Mouse (Mus musculus): ENCODE results near the gene Ch25h. TPM values are rescaled to one million over a fixed set of nuclear protein-coding genes. Genes with fewer than 3 reads are reported as not detected.

The Ch25h gene
- polyA plus RNA-seq, 1 experiment from 2014 or later: 3.0 TPM

- Histone ChIP-seq H3K9me3 (replicated peaks) (no peaks in the 10 kb centered on the region), H3K4me2 (no peak overlapping the region), H3K4me3 (no peak overlapping the region), H3K9ac (no peak overlapping the region), H3K27ac (no peak overlapping the region), H3K4me1 (replicated peaks) (no peaks in the 10 kb centered on the region; the same call in 1 of the 2 replicates), H3K27me3 (no peaks in the 10 kb centered on the region), H3K36me3 (0 out of 2 replicates have a peak, but pooled peaks cover 4% of the 10 kb centered on the region)
- 73% methylated on average over 2 of the region's 2 CpGs for WGBS
- ATAC-seq (replicated peaks; ENCODE audit: insufficient number of reproducible peaks, insufficient read depth, low FRiP score, low read depth): no peak
Observed at GRCm38 (mm10) chr19:34516346-34516745, 41.4 kb upstream of the Ch25h start.

- no peak for ATAC-seq (replicated peaks; ENCODE audit: insufficient number of reproducible peaks, insufficient read depth, low FRiP score, low read depth)
- 70% methylated on average over 3 of the region's 3 CpGs for WGBS
Observed at GRCm38 (mm10) chr19:34515681-34516080, 40.7 kb upstream of the Ch25h start.

DNA sequence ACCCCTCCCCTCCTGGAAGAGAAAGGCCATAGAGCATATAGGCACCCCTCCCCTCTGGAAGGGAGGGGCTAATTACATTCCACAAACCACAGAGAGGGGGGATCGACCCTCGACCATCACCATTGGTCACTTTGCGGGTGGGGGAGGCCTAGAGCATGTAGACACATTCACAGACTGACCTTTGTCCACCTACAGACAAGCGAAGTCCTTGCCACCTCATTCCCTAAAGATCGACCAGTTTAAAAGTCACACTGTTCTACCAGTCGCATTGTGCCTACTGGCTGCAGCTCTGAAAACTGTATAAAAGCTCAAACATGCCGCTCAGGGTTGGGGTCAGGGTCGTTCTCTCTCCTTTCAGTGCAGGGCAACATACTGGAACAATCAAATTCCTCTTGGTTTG lies 36.6 kb upstream of the Ch25h start:
- Histone ChIP-seq H3K9me3 (replicated peaks) (no peaks in the 10 kb centered on the region), H3K27me3 (no peaks in the 10 kb centered on the region), H3K4me3 (no peak overlapping the region), H3K4me2 (no peak overlapping the region), H3K9ac (no peak overlapping the region), H3K36me3 (peaks cover 17% of the 10 kb centered on the region; the same call in 1 of the 2 replicates), H3K4me1 (replicated peaks) (no peaks in the 10 kb centered on the region; the same call in 1 of the 2 replicates), H3K27ac (no peak overlapping the region)
- no peak for ATAC-seq (replicated peaks; ENCODE audit: insufficient number of reproducible peaks, insufficient read depth, low FRiP score, low read depth)
- 68% methylated on average over 8 of the region's 8 CpGs for WGBS

More at GRCm38 (mm10) chr19:34515681-34516080, 40.7 kb upstream of the Ch25h start:
- Histone ChIP-seq H3K4me1 (replicated peaks) (no peaks in the 10 kb centered on the region; the same call in 1 of the 2 replicates), H3K9me3 (replicated peaks) (no peaks in the 10 kb centered on the region), H3K36me3 (0 out of 2 replicates have a peak, but pooled peaks cover 4% of the 10 kb centered on the region), H3K27ac (no peak overlapping the region), H3K9ac (no peak overlapping the region), H3K4me3 (no peak overlapping the region), H3K4me2 (no peak overlapping the region), H3K27me3 (no peaks in the 10 kb centered on the region)

DNA sequence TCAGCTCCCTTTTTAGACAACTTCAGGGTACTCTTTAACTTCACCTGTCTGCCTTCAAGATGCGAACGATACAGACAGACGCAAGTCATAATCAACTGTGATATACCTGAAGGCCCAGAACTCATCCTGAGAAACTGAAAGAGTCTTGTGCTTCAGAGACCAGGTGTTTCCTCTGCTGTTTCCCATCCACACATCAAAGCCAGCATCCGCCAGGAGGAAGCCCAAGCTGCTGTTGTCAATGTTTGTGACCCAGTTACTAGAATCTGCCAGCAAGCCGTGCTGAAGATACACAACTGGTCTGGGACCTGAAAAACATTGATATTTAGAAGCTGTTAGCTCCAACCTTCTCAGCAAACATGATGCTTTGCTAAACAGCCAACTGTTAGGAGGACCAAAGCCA lies 35.8 kb upstream of the Ch25h start:
- H3K27ac ChIP-seq: no peak overlapping the region
- no peaks in the 10 kb centered on the region for H3K27me3 ChIP-seq
- no peaks in the 10 kb centered on the region for H3K9me3 ChIP-seq (replicated peaks)
- WGBS: 75% methylated on average over 5 of the region's 5 CpGs
- H3K4me3 ChIP-seq: no peak overlapping the region
- H3K4me1 ChIP-seq (replicated peaks): no peaks in the 10 kb centered on the region
- no peak overlapping the region for H3K9ac ChIP-seq
- peaks cover 18% of the 10 kb centered on the region; the same call in 1 of the 2 replicates for H3K36me3 ChIP-seq
- no peak overlapping the region for H3K4me2 ChIP-seq
- ATAC-seq (replicated peaks; ENCODE audit: insufficient number of reproducible peaks, insufficient read depth, low FRiP score, low read depth): no peak

DNA sequence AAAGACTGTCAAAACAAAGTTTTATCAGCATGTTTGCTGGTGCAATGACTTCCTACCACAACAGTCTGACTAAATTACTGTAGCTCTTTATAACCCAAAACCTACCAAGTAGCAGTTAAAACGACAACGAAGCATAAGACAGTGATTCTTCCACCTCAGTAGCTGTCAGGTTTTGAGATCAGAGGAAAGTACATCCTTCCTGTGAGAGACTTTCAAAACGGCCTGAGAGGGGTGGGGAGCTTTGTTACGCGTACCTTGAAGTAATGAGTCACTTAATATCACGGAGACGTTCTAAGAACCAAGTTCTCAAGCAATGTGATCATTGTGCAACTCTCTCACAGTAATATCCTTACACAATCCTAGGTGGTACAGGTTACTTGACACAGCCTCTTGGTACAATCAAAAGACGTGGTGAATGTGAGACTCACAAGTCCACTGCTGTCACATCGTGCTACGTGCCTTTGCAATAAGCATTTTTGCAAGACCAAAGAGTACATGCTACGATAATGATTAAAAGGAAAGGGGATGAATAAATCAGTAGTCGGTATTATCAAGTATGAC lies 30.3 kb upstream of the Ch25h start:
- Histone ChIP-seq H3K4me1 (replicated peaks) (no peaks in the 10 kb centered on the region), H3K27me3 (no peaks in the 10 kb centered on the region), H3K36me3 (peaks cover 15% of the 10 kb centered on the region; the same call in 1 of the 2 replicates), H3K9me3 (replicated peaks) (no peaks in the 10 kb centered on the region), H3K27ac (no peak overlapping the region), H3K4me2 (no peak overlapping the region), H3K9ac (no peak overlapping the region), H3K4me3 (no peak overlapping the region)
- WGBS: 81% methylated on average over 12 of the region's 12 CpGs
- ATAC-seq (replicated peaks; ENCODE audit: insufficient number of reproducible peaks, insufficient read depth, low FRiP score, low read depth): no peak

DNA sequence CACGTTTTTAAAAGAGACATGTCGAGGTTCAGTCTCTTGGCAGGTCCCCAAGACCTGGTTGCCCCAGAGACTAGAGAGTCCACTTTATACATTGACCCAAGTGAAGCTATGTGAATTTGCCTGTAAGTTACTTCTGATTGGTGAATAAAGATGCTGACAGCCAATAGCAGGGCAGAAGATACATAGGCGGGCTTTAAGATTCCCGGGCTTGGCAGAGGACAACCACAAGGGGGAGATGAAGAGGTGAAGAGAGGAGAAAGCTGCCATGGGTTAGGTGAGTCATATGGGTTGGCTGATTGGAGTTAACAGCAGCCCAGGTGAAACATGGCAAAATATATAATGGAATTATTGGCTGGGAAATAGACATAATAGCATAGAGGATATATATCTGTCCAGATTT lies 25.8 kb upstream of the Ch25h start:
- Histone ChIP-seq H3K36me3 (no peaks in the 10 kb centered on the region; the same call in 1 of the 2 replicates), H3K4me1 (replicated peaks) (peaks cover 8% of the 10 kb centered on the region; the same call in 1 of the 2 replicates), H3K4me2 (no peak overlapping the region), H3K9me3 (replicated peaks) (no peaks in the 10 kb centered on the region), H3K27me3 (no peaks in the 10 kb centered on the region), H3K4me3 (no peak overlapping the region), H3K9ac (no peak overlapping the region), H3K27ac (no peak overlapping the region)
- 37% methylated on average over 4 of the region's 4 CpGs for WGBS
- ATAC-seq (replicated peaks; ENCODE audit: insufficient number of reproducible peaks, insufficient read depth, low FRiP score, low read depth): no peak

DNA sequence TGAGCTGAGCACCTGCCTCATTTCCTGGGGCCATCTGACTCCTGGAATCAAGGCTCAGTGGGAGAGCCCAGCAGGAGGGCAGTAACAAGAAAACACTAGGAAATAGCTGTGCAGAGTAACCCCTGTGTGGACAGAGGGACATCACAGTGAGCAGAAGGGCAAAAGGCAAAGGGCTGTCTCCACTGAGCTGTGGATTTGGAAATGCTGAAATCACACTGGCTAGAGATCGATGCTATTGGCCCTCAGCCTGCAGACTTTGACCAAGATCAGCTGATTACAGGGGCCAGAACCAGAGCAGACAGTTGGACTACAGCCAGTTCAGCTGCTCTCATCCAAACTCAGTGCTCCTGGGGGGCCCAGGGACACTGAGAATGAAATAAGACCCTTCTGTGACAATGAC lies 21.4 kb upstream of the Ch25h start:
- no peak overlapping the region for H3K4me3 ChIP-seq
- H3K4me1 ChIP-seq (replicated peaks): peaks cover 8% of the 10 kb centered on the region; the same call in 1 of the 2 replicates
- H3K9me3 ChIP-seq (replicated peaks): no peaks in the 10 kb centered on the region
- H3K9ac ChIP-seq: no peak overlapping the region
- H3K4me2 ChIP-seq: no peak overlapping the region
- H3K36me3 ChIP-seq: no peaks in the 10 kb centered on the region; the same call in 1 of the 2 replicates
- no peak overlapping the region for H3K27ac ChIP-seq
- no peaks in the 10 kb centered on the region for H3K27me3 ChIP-seq
- WGBS: 37% methylated on average over 1 of the region's 1 CpGs
- ATAC-seq (replicated peaks; ENCODE audit: insufficient number of reproducible peaks, insufficient read depth, low FRiP score, low read depth): no peak

- no peak overlapping the region for H3K4me2 ChIP-seq
- H3K27me3 ChIP-seq: no peaks in the 10 kb centered on the region
- 74% methylated on average over 4 of the region's 4 CpGs for WGBS
- no peaks in the 10 kb centered on the region; the same call in 1 of the 2 replicates for H3K36me3 ChIP-seq
- peaks cover 8% of the 10 kb centered on the region; the same call in 1 of the 2 replicates for H3K4me1 ChIP-seq (replicated peaks)
- no peak overlapping the region for H3K9ac ChIP-seq
- no peak overlapping the region for H3K4me3 ChIP-seq
- no peak overlapping the region for H3K27ac ChIP-seq
- H3K9me3 ChIP-seq (replicated peaks): no peaks in the 10 kb centered on the region
- no peak for ATAC-seq (replicated peaks; ENCODE audit: insufficient number of reproducible peaks, insufficient read depth, low FRiP score, low read depth)
Observed at GRCm38 (mm10) chr19:34493859-34494258, 18.9 kb upstream of the Ch25h start.

DNA sequence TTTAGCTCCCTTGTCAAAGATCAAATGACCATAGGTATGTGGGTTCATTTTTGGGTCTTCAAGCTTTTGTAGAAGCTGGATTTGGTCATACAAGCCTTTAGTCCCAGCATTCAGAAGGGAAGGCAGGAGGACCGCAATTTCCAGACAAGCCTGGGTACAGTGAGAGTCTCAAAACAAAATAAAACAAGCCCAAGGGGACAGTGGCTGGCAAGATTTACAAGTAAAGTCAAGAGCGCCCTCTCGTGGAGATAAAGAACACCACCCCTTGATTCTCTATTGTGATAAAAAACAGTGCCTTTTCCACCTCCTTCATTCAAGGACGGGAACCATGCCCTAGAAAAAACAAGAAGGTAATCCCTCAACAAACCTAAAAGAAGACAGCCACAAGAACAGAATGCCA lies 8.6 kb upstream of the Ch25h start:
- 12% methylated on average over 4 of the region's 4 CpGs for WGBS
- Histone ChIP-seq H3K4me3 (no peak overlapping the region), H3K27me3 (peaks cover 4% of the 10 kb centered on the region), H3K36me3 (no peaks in the 10 kb centered on the region), H3K4me1 (replicated peaks) (no peaks in the 10 kb centered on the region), H3K4me2 (no peak overlapping the region), H3K9me3 (replicated peaks) (no peaks in the 10 kb centered on the region), H3K9ac (no peak overlapping the region), H3K27ac (no peak overlapping the region)
- no peak for ATAC-seq (replicated peaks; ENCODE audit: insufficient number of reproducible peaks, insufficient read depth, low FRiP score, low read depth)

DNA sequence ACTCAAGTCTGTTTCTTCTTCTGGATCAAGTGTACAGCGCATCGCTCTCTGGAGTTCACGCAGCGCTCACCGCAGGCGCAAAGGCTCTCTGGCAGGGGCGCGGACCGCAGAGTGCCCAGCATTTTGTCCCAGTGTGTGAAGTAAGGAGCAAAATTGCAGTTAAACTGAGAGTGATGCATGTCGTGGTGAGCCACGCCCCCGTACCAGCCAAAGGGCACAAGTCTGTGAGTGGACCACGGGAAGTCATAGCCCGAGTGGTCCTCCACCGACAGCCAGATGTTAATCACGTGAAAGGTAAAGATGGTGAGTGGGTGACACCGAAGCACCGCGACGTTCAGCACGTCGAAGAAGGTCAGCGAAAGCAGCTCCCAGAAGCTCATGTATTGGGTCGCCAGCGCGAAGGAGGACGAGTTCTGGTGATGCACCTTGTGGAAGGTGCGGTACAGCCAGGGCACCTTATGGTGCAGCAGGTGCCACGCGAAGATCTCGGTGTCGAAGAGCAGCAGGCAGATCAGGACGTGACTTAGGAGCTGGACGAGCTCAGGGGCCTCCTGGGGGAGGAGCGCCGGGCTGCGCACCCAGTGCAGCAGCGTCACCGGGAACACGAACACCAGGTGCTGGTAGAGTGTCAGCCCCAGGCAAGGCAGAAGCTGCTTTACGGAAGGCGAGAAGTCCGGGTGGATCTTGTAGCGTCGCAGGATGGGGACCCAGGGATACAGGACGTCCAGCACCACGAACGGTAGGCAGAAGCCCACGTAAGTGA lies 555 bp downstream of the Ch25h start:
- peak; percentile 55; the same call in 1 of the 2 replicates for ATAC-seq (replicated peaks; ENCODE audit: insufficient number of reproducible peaks, insufficient read depth, low FRiP score, low read depth)
- no peaks in the 10 kb centered on the region for H3K9me3 ChIP-seq (replicated peaks)
- H3K4me3 ChIP-seq: peak overlapping the region; percentile 60
- peaks cover 18% of the 10 kb centered on the region for H3K4me1 ChIP-seq (replicated peaks)
- peak overlapping the region; percentile 42 for H3K9ac ChIP-seq
- WGBS: 8% methylated on average over 49 of the region's 49 CpGs
- peak overlapping the region; percentile 49; the same call in 1 of the 2 replicates for H3K27ac ChIP-seq
- peaks cover 30% of the 10 kb centered on the region for H3K27me3 ChIP-seq
- H3K4me2 ChIP-seq: peak overlapping the region; percentile 98
- H3K36me3 ChIP-seq: no peaks in the 10 kb centered on the region

GRCm38 (mm10) chr19:34471703-34472102 lies 3.3 kb downstream of the Ch25h start:
- 77% methylated on average over 2 of the region's 2 CpGs for WGBS
- Histone ChIP-seq H3K4me3 (no peak overlapping the region), H3K36me3 (no peaks in the 10 kb centered on the region), H3K4me1 (replicated peaks) (peaks cover 18% of the 10 kb centered on the region), H3K4me2 (no peak overlapping the region), H3K9ac (no peak overlapping the region), H3K27ac (no peak overlapping the region), H3K9me3 (replicated peaks) (no peaks in the 10 kb centered on the region), H3K27me3 (peaks cover 26% of the 10 kb centered on the region)
- ATAC-seq (replicated peaks; ENCODE audit: insufficient number of reproducible peaks, insufficient read depth, low FRiP score, low read depth): no peak

All from heart, embryonic 15.5 days (tissue).